Mouse (Mus musculus) MEL-GATA-1-ER (cell line): ENCODE data around the gene Nat8f4.
"Not testable (repeated sequence)": the region's sequence is repeated elsewhere in the genome, so short reads cannot be mapped to it uniquely, and the experiment has no call there.

Experiments
- DNase-seq: peaks from one replicate; pipeline ENCODE4 v3.0.0-alpha.2; 2012; ENCODE audit warnings: low read depth; ENCODE audit errors: extremely low read depth

Gene Nat8f4

DNA sequence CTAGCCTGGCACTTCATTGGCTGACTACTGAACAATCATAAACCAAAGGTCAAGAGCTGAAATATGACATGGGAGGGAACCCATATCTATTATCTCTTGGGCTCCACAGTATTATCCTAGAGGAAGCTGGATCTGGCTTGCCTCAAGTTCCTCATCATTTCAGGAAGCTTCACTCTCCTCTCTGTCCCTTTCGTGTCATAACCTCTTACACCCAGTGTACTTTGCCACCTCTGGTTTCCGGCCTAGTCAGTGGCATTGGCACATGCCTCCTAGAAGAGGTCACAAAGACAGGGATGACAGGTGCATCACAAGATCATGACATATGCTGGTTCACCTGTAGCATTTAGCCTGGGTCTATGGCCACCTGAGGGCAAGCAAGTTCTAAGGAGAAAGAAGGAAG is 2.4 kb downstream of the Nat8f4 start:
- DNase-seq = no peak

GRCm38 (mm10) chr6:85898596-85899475 is 5.8 kb downstream of the Nat8f4 start:
- DNase-seq = not testable (repeated sequence)

- not testable (repeated sequence) for DNase-seq
Measured at GRCm38 (mm10) chr6:85895061-85895648, 9.5 kb downstream of the Nat8f4 start.

DNA sequence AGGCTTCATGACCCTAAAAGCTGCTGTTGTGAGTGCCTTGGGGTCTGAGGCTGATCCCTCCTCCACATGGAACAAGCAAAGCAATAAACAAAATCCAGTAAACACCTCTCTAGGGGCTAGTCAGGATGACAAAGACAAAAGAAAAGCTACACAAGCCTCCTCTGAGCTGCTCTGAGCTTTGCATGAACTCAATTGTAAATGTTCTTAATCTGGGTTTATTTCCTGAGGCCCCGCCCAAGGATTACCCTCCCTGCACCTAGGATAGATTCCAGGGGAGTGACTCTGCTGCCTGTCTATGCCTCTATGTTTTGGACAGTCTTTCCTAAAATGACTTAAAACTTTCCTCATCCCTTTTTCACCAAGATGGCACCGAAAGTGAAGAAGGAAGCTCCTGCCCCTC is 15.7 kb downstream of the Nat8f4 start:
- no peak for DNase-seq

DNA sequence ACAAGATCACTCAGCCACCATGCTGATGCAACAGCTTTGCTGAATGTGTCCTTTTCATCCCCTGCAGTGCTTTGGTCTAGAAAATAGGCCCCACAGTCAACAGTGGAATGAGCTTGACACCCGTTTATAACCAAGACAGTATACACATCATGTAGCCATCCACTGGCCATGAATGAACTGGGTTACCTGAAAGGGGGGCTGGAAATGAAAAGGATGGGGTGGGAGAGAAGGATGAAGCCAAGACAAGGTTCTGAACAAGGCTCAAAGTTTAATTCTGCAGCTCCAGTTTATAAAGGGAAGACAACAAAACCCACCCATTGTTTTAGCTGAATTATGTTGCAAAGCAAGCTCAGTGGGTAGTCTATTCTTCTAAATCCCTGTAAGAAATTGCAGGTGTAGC is 20.4 kb downstream of the Nat8f4 start:
- no peak for DNase-seq

DNA sequence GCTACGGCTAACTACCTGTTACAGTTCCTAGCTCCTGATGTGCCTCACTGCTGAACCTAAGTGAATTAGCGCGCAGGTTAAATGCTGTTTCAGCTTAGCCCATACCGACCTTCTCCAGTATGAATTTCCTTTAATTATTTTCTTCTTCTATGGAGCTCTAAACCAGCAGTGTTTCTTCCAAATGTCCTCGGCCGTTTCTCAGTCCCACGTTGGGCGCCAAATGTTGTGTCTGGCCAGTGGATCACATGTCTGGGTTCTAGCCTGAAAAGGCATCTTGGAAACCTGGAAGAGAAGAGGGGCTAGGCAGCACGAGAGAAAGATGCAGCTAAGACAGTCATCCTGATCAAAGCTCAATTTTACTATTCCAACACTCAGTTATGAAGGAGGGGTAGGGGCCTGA is 21.4 kb downstream of the Nat8f4 start:
- DNase-seq = not testable (repeated sequence)

DNA sequence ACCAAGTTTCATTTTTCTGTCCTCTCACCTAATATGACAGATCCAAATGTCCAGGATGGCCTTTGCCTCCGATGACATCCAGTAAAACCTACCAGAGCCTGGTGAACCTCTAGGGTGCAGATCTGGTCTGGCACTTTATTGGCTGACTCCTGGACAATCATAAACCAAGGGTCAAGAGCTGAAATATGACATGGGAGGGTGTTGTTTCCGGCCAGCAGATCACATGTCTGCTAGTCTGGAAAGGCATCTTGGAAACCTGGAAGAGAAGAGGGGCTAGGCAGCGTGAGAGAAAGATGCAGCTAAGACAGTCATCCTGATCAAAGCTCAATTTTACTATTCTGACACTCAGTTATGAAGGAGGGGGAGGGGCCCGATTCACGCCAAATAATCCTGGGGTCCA is 35.7 kb downstream of the Nat8f4 start, which contains the start of gene Nat8f2:
TSS of gene Nat8f2 (minus strand) at position 153 of the 400 bp plus-strand sequence.
- not testable (repeated sequence) for DNase-seq

GRCm38 (mm10) chr6:85867726-85868690 is 36.7 kb downstream of the Nat8f4 start:
- peak; percentile 3 for DNase-seq

GRCm38 (mm10) chr6:85866995-85867394 is 37.7 kb downstream of the Nat8f4 start:
- not testable (repeated sequence) for DNase-seq

DNA sequence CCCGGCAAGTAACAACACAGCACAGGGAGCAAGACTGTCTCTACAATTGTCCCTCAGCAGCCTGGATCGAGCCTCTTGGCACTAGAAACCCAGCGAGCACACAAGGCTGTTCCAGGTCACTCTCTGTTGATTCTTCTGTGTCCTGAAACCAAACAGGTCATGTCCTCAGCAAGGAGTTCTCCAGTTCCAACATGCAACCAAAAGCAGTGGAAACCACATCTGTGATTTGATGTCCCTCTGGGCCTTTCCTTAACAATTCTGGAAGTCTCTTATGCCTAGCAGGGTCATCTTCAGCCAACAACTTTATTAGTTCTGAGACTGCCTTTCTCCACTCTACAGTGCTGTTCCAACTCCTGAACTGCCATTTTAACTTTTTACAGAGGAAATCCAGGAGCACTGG is 38.5 kb downstream of the Nat8f4 start:
- not testable (repeated sequence) for DNase-seq

DNA sequence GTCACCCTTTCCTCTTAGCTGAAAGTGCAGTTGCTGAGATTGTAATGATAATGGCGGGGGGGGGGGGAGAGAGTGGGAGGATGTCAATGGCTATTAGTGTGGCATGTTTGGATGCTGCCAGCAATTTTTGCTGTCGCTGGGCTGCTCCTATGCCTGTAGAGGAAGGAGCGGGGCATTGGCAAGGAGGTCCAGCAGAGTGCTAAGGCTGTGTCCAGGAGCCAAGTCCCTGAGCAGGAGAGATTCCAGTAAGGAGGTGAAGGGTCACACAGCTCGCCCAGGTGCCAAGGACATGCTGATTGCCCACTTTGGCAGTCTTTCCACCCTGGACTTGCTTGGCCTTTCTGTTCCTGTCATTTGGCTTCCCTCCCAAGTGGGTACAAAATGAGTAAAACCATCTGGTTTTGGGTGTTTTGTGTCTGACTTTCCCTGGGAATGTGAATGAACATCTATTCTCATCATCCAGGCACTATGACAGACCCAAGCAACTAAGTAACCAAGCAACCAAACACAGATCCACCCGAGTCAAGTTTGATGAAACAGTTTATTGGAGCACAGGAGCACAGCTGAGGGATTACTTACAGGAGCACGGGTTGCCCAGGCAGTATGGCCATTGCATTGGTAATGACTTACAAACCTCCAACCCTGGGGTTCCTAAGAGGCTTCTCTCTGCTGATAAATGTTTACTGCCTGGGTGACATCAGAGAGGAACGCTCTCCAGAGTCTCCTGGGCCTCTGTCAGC is 39.6 kb downstream of the Nat8f4 start:
- DNase-seq = not testable (repeated sequence)

DNA sequence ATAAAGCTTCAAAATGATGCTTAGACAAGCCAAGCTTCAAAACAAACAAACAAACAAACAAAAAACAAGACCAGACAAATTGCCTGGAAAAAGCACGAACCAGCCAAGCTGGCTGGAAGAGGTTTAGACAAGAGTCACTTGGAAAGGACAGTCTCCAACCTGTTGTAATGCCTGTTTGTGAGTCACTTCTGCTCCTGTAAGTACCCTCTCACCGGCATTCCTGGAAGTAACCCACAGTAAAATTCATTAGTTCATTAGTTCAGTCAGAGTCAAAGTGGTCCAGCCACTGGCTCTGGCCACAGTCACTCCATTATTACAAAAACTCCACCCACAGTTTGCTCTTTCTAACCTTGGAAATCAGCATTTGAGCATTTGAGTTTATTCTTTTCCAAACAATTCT is 40.8 kb downstream of the Nat8f4 start:
- no peak for DNase-seq

DNA sequence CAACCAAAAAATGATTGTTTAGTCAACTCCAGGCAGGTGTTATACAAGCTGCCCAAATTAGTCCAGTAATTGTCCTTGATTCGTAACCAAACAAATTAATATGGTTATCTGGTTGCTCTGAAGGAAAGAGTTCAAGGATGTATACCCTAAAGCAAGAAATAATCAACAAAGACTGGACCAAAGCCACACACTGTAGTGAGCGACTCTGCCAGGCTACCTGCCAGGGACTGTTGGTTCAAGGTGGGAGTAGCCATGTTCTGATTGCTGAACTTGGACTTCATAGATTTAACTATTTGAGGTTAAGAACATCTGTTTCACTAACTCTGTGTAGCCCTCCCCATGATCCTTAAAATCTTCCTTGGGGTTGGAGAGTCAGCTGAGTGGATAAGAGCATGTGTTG is 41.5 kb downstream of the Nat8f4 start:
- no peak for DNase-seq

- no peak for DNase-seq
Measured at GRCm38 (mm10) chr6:85862565-85862964, 42.1 kb downstream of the Nat8f4 start.

GRCm38 (mm10) chr6:85861247-85861646 is 43.4 kb downstream of the Nat8f4 start:
- no peak for DNase-seq

- DNase-seq = no peak
Measured at GRCm38 (mm10) chr6:85856194-85856678, 48.4 kb downstream of the Nat8f4 start.

- no peak for DNase-seq
Measured at GRCm38 (mm10) chr6:85853481-85853880, 51.2 kb downstream of the Nat8f4 start.

DNA sequence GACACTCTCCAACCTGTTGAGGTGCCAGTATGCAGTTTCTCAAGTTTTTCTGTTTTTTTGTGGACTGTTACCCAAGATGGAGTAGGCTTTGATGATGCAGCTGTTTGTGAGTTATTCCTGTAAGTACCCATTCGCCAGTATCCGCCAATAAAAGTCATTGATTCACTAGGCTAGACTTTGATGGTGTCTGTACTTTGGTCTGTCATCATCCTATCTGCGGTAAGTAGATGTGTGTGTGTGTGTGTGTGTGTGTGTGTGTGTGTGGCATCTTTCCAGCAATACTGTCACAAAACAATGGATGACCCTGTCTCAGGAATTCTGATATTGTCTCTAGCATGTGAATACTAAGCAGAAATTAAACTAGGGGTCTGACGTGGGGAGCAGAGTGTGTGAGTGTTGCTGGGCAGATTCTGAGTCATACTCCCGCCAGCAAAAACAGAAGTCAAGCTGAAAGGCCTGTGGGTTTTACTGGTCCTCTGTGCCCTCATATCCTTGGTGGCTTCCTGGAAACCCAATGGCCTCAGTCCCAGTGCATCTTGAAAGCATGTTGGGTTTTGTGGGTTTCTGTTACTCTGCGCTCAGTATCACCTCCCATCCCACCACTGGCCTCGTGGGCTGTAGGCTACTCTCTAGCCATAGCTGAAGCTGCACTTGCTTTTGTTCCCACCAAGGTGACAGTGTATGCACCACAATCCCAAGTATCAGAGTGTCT is 53.5 kb downstream of the Nat8f4 start:
- no peak for DNase-seq

GRCm38 (mm10) chr6:85849240-85849639 is 55.4 kb downstream of the Nat8f4 start:
- DNase-seq = no peak
